Mouse (Mus musculus) embryo, embryonic 11.5 days (tissue): ENCODE results near the gene Plekha6.

ENCODE experiments used
- DNase-seq: peaks from one replicate; pipeline ENCODE4 v3.0.0-alpha.2; 2012; ENCODE audit warnings: low read depth, low spot score

The Plekha6 gene

DNA sequence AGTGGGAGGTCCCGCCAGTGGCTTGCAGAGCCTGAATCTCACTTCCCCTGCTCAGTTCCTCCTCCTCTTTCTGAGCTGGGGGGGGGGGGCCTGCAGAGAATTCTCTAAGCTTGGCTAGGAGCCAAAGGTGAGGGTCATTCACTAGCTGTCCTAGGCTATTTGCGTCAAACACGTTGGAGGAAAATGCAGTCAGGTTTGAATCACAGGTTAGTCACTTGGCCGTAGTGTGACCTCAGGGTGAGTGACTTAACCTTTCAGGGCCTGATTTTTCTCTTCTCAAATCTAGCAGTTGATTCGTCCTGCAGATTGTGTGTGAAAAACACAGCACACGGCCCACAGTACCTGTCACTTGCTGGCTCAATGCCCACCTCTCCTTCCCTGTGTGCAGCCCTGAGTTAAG lies 106.3 kb downstream of the Plekha6 start:
- DNase-seq, result no peak

DNA sequence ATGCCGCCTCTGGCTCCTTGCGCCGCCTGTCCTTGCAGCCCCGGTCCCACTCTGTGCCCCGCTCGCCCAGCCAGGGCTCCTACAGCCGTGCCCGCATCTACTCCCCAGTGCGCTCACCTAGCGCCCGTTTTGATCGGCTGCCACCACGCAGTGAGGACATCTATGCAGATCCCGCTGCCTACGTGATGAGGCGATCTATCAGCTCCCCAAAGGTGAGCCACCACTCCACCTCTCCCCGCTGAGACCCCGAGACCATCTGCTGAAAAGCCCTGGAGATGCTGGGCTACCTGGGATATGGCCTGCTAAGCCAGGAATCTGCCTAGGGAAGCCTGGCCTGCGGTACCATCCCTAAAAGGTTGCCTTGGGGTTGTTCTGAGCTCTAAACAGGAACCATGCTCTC lies 110.2 kb downstream of the Plekha6 start:
- no peak for DNase-seq

DNA sequence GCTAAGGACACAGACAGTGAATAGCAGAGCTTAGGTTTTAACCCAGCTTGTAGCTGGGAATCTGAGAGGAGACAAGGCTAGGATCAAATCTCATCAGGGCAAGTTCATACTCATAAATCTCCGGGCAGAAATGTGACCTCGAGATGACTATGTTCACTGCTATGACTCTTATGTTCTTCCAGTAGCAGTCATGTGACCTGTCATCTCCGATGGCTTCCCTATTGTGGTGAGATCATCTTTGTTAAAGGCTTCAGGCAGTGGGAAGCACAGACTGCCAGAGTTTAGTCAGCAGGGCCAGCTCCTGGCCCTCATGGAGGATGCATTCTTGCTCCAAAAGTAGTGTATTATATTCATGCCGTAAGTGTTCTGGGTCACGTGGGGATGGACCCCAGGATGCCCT lies 113.0 kb downstream of the Plekha6 start:
- no peak for DNase-seq

DNA sequence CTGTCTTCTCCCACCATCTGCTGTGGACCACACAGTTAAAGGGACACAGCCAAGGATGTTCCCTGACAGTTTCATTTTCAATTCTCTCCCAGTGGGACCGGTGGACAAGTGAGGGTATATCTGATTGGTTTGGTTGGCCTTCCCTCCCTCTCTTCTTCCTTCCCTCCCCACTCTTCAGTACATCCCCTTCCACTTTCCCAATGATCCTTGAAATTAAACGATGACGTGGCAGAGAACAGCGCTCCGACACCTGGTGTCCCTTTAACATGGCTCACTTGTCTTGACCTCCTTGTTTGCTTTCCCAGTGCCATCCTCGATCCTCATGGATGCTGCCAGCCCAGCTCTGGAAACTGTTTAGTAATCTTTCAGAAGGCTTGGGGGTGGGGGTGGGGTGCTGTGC lies 114.5 kb downstream of the Plekha6 start:
- DNase-seq, result no peak

DNA sequence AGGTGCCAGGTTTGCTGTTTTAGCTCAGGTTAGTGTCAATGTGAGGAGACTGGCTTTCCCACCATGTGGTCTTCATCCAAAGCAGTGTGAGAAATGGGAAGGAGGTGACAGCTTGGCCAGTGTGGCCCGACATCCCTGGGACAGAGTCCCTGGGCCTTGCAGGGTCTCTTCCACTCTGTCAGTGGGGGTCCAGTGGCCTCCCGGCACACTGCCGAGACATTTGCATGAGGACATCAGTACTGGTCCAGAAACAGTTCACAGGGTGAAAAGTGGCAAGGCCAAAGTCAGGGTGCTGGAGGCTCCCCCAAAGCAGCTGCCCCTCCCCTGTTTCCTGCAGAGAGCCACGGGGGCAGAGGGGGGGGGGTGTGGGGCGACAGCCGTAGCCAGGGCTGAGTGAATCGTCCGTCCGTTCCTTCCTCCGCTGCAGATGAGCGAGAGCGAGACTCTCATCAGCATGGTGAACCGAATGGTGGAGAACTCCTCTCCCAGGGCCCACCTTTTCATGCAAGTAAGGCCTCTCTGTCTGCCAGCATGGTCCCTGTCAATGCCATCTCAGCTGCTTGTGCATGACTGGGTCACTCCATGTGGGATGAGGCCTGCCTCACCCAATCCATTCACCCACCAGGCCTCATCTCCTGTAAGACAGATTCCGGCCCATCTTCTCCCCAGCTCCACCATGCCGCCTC lies 115.1 kb downstream of the Plekha6 start:
- no peak for DNase-seq

DNA sequence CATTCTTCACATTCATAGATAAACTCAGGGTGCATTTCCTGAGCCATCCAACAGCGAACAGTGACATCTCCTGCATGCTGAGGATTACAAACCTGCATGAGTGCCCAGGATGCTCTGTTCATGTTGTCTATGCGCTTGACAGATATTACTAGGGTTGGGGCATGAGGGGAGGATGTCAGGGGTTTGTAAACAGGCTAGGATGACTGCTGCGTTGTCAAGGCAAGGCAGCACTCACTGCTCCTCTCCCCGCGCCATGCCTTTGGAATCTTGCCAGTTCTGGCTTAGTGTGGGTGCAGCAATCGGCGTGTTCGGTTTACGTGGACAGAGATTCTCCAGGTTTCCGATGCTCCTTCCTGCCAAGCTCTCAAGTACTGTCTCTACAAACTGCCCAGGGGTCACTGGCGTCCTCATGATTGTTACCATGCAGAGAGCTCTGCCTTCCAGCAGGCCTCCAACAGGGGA lies 115.7 kb downstream of the Plekha6 start:
- no peak for DNase-seq

DNA sequence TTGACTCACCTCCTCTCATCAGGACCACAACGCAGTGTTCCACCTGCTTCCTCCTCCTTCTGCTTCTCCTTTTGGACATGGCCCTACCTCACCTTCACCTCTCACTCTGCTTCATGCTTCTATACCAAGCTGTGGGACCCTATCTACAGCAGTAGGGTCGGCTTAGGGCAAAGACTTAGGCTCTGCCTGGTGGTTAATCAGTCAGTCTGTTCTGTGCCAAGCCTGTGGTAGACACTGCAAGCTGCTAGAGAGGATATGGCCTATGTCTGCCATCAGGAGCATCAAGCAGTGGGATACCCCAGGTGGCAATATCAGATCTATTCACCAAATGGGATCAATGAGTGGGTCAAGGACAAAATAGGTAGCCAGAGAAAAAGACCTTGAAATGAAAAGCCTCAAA lies 116.5 kb downstream of the Plekha6 start:
- DNase-seq, result no peak

DNA sequence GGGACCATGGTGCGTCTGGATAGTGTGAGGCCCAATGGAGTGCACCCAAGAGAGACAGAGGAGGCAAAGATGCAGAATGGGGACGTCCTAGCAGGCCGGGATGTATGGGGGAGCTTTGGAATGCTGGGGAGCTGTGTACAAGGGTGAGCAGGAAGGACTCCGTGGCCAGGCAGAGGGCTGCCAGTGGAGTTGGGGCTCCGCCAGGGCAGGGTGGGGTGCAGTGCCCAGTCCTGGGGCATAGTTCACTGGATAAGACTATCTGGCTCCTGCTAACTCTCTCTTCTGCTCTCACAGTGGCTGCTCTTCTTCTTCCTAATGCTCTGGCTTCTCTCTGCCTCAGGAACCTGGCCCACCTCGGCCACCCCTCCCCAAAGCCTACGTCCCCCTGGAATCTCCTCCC lies 121.9 kb downstream of the Plekha6 start:
- no peak for DNase-seq

DNA sequence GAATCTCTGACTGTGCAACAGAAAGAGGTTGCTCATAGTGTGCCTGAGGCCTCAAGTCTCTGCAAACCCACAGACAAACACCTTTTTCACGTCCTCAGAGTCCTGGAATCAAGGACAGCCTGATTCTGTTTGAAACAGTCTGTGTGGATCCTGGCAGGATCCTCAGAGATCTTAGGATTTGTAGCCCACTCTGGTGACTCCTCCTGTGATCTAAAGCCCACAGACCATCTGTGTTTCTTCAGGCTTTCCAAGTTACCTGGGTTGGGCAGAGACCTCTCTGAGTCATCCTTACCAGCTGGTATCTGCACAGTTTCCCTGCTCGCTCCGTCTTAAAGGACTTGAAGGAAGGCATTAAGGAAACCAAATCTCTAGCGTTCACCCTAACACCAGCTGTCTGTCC lies 123.0 kb downstream of the Plekha6 start:
- DNase-seq, result no peak

DNA sequence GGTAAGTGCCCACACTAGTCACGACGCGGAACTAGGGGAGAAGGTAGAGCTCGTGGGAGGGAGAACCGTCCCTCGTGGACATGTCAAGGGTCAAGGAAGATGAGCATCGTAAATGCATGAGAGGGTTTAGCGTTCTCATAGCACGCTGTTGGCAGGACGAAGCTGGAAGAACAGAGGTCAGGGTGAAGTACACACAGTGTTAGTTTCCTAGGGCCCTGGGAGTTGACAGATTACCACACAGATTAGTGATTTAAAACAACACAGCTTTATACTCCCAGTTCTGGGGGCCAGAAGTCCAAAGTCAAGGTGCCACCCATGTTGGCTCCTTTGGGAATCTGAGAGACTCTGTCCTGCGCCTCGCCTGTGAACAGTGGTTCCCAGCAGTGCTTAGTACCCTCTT lies 123.9 kb downstream of the Plekha6 start:
- DNase-seq, result no peak

DNA sequence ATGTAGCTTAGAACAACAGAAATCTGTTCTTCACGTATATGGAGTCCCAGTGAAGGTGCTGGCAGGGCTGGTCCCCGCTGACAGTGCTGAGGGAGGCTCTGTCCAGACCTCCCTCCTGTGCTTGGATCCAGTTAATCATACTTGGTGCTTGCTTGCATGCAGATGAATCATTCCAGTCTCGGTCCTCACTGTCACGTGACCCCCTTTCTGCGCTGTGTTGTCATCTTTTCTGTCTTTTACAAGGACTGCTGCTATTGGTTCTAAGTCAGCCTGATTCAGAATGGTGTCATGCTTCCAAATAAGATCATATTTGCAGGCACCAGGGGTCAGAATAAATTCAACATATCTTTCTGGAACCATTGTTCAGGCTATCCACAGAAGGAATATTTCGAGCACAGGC lies 127.9 kb downstream of the Plekha6 start:
- no peak for DNase-seq

DNA sequence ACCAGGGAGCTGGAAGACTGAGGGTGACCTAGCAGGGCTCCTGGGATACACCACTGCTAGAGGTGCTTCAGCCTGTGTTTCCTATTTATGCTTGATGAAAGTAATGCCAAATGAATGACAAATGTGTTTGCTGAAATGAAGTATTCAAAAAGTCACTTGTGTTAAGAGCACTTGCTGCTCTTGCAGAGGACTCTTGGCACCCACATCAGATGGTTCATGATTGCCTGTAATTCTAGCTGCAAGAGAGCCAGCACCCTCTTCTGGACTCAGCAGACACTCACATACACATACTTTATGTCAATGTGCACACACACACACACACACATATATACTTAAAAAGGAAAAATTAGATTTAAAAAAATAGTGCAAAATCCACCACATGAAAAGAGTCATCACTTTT lies 128.6 kb downstream of the Plekha6 start:
- no peak for DNase-seq

DNA sequence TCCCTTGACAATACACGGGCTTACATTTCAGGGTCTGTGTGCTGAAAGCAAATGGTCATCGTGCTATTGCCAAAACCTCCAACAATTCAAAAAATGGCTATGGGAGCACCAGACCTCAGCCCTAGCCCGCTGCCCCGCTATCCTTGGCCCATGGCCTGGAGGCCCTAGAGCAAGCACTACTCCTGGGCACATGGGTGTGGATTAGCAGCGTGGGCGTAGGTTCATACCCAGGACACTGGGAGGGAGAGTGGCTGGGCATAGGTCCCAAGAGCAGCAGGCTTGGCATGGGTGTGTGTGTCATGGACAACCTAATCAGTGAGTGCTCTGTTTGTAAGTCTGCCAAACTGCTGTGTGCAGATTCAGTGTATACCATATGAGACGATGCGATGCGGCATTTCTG lies 132.4 kb downstream of the Plekha6 start:
- DNase-seq, result no peak

DNA sequence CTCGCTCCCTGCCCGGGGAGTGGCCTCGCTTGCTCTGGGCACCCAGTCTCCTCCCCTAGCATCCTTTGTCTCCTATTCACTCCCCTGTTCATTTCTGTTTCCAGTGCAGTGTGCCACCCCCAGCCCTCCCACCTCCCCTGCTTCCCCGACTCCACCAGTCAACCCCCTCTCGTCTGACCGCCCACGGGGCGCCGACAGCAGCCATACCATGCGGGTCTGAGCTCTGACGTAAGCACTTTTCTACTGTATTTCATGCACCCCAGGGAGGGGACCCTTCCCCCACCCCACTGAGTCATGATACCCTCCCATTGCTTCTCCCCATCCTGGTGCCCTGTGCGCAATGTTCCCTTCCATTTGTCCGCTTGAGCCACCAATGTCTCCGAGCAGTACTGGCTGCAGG lies 134.8 kb downstream of the Plekha6 start:
- no peak for DNase-seq

DNA sequence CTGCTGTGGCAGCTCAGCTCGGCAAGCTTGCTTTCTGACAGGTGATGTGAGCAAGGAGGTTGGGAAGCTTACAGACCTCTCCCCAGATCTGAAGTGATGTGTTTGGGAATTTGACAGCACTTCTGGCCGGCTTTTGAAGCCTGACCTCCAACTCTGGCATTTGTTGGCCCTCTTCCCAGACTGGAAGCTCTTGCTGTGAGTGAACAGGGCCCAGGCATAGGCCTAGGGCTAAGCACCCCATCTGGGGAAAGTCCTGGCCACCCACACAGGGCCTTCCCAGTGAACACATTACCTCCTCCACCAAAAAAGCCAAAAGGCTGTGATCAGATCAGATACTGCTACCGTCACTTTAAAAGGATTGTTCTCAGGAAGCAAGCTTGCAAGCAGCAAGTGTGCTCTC lies 138.5 kb downstream of the Plekha6 start:
- DNase-seq, result no peak

DNA sequence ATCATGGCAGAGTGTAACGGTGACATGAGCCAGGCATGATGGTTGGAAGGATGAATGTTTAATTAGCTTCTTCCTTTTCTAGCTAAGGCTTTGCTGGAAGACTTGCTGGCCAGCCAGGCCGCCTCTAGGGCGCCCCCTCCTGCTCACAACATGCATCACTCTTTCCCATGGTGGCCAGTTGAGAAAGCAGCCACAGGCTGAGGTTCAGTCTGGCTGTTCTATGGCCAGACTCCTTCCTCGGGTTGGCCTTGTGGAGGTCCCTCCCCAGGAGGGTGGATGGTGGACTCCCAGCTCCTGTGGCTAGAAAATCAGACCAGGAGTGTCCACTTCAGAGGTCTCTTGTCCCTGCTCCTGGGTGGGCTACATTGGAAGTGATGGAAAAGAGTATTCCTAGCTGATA lies 142.8 kb downstream of the Plekha6 start:
- DNase-seq, result peak; percentile 48

DNA sequence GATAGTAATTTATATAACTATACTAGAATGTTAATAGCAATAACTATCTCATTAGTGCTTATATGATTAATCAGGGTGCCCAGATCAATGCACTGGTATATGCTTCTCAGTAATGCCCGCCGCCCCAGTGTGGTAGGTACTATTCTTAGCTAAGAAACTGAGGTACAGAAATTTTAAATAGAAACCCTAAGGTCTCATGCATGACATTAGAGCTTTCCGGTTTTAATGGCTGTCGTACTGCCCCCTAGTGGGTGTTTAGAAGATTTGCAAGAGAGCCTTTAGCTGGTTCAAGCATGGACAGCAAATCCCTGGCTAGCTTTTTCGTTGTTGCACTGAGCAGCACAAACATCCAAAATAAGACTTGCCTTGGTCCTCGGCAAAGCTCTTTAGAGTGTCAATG lies 143.3 kb downstream of the Plekha6 start:
- peak; percentile 42 for DNase-seq

DNA sequence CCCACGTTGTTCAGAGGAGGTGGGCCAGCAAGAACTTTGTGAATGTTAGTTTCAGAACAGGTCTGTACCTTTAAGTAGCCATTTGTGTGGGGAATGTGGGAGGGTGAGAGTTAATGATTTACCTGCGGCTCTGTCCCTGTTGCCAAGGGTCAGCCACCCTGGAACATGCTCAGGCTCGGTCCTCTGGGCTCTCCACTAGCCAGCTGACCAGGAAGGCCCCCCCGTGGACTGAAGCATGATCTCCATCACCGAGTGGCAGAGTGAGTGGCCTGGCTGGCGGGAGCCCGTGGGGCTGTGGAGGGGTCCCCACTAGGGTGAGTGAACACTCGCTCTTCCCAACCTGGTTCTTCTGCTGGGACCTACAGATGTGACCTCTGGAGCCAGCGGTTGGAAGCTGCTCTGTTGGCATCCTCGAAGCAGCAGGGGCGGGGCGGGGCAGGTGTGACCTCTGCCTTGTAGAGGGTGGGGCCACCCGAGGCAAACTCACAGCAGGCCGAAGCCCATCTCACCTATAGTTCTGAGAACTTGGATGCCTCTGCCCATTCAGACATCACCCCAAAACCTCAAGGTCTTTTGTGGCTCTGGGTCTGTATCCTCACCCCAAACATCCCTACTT lies 145.8 kb downstream of the Plekha6 start, which contains the start of gene Golt1a:
Gene Golt1a (plus strand): TSS at position 149 of the 616 bp plus-strand sequence.
- no peak for DNase-seq

DNA sequence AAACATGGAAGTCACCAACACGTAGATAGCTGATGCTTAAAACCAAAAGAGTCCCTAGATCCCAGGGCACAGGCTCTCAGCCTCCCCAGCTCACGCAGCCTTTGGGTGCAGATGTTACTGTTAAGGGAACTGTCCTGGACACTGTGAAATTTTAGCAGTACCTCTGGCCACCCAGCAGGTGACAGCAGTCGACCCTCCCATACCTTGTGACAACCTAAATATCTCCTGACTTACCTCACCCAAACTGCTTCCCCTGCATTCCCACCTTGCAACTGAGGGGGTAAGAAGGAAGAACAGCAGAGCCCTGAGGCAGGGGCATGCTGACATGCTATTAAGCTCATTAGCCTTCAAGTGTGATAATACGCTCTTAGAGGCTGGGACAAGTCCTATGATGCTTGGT lies 147.2 kb downstream of the Plekha6 start:
- no peak for DNase-seq

DNA sequence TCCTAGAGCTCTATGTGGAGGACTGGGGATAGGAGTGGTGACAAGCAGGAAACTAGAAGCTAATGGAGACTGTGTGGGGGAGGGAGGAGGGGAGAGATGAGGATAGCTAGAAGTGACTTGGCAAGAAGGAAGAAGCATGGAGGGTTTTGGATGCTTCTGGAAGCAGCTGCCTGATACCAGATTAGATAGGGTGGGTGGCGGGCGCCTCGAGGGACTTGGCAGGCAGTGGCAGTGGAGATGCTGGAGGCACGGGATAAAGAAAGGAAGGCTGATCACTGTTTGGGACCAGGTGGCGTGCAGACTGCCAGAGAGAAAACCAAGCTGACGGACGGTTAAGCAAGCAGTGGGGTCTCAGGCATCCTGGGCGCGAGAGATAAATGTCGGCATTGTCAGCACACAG lies 147.9 kb downstream of the Plekha6 start:
- no peak for DNase-seq

DNA sequence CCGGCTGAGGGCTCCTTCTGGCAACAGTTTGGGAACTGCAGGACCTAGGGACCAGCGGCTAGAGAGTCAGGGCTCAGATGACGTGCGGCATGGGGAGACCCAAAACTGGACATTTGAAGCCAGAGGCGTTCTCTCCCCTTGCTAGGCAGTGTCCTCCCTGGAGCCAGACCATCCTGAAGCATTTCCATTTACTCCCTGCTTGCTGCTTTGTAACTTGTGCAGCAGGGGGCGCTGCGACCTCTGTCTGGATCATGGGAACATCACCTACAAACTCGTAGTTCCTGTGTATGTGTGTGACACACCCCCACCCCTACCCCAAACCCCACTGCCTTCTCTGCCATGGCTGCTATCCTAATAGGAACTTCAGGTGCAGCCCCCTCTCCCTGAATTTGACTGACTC lies 150.4 kb downstream of the Plekha6 start:
- peak; percentile 53 for DNase-seq

DNA sequence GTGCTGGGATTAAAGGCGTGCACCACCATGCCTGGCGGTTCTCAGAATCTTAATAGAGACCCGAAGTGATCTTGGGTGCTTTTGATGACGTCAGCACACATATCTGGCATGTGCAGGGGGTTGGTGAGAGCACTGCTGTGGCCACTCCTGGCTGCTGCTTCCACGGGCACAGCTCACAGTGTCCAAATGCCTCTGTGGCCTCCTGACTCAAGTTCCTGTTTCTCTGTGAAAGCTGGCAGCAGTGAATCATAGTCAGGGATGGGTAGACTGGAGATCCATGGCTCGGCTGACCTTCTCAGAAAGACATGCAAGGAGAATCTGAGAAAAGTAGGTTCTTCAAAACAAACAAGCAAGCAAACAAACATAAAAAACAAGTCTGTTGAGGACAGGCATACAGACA lies 151.8 kb downstream of the Plekha6 start:
- DNase-seq, result no peak

DNA sequence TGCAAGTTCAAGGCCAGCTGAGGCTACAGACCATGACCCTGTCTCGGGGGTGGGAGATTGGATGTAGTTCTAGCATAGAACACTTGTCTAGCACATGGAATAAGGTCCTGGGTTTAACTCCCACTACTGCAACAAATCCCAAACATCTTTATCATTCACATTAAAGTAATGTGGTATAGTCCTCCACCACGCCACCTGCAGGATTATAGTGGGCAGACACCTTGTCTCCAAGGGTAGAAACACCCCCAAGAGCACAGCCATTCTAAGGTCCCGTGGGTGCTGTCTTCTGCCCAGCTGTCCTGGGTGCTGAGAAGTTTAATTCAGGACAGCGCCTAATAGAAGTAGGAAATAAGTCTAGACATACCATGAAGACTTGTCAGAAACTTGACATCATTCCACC lies 152.6 kb downstream of the Plekha6 start:
- no peak for DNase-seq

DNA sequence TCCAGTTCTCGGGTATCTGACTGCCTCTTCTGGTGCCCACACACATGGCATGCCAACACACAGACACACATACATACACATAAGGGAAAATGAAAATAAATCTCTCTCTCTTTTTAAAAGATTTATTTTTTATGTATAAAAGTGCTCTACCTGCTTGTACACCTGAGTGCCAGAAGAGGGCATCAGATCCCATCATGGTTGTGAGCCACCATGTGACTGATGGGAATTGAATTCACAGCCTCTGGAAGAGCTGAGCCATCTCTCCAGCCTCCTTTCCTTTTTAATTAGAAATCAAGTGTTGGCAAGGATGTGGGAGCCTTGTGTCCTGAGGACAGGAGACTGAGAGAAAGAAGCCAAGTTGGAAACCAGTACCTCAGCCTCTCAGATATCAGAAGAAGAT lies 153.1 kb downstream of the Plekha6 start:
- DNase-seq, result no peak
